Mouse (Mus musculus) thymus, adult 18-20 months (tissue): ENCODE measurements around the gene Dnah9.

ENCODE experiments used
- DNase-seq, 2 experiments: peaks; one replicate each; pipeline ENCODE4 v3.0.0; 2022; ENCODE audit warnings: mixed read lengths in 2 of 2

Dnah9 gene

GRCm38 (mm10) chr11:66167801-66168651 lies at the start of gene Dnah9:
TSS of gene Dnah9 (minus strand) at chr11:66168551.
- DNase-seq: peak in 1 of 2 experiments; percentile 2

- DNase-seq: peak in 1 of 2 experiments; percentile 1
Observed at GRCm38 (mm10) chr11:66188627-66189287, 20.4 kb upstream of the Dnah9 start.

DNA sequence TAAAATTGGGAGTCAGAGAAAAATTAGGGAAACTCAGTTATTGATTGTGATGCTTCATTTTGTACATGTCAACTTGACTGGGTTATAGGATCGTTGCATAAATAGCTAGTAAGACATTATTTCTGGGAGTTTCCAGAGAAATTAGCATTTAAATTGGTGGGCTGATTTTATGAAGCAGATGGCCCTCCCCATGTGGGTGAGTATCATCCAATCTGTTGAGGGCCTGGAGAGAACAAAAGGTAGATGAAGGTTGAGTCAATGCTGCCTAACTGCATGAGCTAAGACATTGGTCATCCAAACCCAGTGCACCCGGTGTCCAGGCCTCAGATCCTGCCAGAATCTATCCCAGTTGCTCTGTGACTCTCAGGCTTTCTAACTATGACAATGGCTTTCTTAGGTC lies 19.8 kb upstream of the Dnah9 start:
- no peak for DNase-seq

DNA sequence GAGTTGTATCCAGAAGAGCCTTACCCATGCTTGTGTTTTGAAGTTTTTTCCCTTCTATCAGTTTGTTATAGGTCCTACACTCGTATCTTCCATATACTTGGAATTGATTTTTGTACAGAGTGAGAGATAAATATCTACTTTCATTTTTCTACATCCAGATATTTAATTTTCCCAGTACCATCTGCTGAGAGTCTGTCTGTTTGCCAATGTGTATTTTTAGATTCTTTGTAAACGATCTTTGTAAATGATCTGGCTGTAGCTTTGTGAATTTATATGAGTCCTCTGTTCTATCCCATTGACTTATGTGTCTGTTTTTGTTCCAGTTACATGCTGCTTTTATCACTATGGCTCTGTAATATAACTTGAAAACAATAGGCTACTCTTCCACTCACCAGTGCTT lies 9.4 kb upstream of the Dnah9 start:
- DNase-seq: no peak

- DNase-seq: no peak
Observed at GRCm38 (mm10) chr11:66164022-66164421, 4.3 kb downstream of the Dnah9 start.

- no peak for DNase-seq
Observed at GRCm38 (mm10) chr11:66140631-66141252, 27.6 kb downstream of the Dnah9 start.

DNA sequence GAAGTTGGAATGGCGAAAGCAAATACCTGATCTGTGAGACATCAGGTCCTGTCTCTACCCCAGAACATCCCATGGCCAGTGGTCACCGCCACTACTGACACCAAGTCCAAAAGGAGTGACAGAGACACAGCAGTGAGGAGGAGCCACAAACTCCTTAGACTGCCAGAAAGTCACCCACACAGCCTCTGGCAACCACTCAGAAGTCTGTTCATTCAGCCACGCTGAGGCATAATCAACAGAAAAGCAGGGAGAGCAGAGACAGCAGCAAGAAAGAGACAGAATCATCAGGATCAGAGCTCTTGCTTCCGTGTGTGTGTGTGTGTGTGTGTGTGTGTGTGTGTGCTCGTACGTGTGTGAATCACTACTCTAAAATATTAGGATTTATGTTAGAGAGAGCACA lies 33.5 kb downstream of the Dnah9 start:
- DNase-seq: no peak

- no peak for DNase-seq
Observed at GRCm38 (mm10) chr11:66126150-66126549, 42.2 kb downstream of the Dnah9 start.

- no peak for DNase-seq
Observed at GRCm38 (mm10) chr11:66124496-66124895, 43.9 kb downstream of the Dnah9 start.

GRCm38 (mm10) chr11:66122017-66122416 lies 46.3 kb downstream of the Dnah9 start:
- no peak for DNase-seq

DNA sequence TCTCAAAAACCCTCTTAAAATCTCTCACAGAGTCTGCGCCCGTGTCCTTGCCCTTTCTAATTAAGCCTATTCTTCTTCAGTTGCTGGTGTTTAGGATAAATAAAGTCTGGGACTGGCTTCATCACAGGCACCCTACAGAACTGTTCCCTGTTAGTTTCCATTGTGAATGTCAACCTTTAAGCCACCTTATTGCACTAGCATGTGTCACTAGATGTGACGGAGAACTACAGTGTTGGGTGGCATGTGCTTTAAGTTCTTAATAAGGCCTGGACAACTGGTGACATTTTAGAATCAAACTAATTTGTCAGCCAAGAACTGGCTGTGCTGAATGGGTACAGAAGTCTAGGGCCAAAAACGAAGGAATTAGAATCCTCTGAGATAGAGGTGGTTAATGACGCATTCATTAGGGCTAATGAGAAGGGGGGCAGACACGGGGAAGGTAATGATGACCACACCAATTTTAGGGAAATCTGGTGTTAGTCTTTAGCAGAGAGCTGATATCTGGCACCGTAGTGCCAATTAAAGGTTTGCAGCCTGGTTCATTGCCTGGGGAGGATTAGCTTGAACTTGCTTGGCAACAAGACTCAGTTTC lies 84.6 kb downstream of the Dnah9 start:
- DNase-seq: no peak

DNA sequence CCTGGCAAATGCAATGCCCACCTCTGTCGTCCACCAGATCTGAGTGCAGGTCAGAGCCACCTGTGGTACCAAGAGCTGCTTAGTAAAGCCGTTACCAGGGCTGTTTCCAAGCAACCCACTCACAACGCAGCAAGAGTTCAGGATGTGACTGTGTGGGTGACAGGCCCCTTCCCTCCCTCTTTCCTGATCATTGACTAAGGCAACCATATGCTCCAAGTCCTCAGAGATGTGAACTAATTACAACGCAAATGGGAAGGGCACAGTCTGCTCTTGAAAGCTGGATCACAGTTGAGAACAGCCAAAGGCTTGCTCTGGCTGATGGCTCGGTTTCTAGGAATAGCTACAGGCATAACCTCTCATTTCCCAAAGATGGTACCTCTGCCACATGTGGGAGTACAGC lies 95.4 kb downstream of the Dnah9 start:
- DNase-seq: no peak

- DNase-seq: no peak
Observed at GRCm38 (mm10) chr11:66058956-66059355, 109.4 kb downstream of the Dnah9 start.

DNA sequence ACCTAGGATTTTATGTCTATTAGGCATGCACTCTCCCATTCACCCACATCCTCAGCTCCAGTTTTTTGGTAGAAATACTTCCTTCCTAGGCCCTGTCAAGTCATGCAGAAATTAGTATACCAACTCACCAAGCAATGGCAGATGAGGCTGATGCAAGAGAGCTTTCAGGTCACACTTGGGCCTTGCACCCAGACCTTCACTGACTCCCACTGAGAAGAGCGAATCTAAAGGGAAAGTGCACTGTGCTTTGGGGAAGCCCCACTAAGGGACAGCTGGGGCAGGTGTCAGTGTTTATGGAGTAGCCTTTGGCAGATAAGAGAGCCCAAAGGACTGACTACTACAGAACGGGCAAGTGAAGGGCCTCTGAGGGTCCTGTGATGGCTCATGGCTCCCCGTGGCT lies 117.1 kb downstream of the Dnah9 start:
- no peak for DNase-seq

DNA sequence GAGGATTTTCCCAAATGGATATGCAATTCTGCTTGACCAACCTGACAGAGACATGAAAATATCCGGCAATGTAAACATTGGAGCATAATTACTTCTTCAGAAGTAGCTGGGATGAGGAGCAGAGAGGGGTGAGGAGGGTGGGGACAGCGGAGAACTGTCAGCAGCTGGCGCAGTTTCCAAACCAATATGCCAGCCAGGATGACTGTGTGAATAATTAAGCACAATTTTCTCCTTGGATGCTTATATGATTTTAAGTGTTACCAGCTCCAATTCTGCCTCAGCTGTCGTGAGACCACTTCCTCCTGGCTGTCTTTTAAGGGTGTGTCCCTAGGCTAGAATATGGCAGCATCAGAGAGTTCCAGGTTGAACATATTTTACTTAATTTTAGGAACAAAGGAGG lies 119.2 kb downstream of the Dnah9 start:
- no peak for DNase-seq

- DNase-seq: no peak
Observed at GRCm38 (mm10) chr11:66046594-66047193, 121.7 kb downstream of the Dnah9 start.

GRCm38 (mm10) chr11:66043635-66044034 lies 124.7 kb downstream of the Dnah9 start:
- DNase-seq: no peak

DNA sequence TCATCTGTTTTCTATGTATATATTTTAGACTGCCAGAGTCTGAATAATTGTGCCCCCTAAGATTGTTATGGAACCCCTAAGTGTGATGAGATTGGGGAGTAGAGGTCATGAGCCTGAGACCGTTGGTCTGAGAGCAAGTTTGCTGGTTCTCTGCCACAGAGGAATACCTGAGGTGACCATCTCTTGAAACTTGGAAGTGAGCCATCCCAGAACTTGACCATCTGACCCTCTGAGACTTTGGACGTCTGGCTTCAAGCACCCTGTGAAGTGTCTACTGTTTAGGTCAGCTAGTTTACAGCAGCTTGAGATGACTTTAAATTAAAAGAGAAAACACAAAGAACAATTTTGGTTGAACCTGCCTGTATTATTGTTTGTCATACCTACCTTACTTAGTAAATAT lies 125.8 kb downstream of the Dnah9 start:
- no peak for DNase-seq

DNA sequence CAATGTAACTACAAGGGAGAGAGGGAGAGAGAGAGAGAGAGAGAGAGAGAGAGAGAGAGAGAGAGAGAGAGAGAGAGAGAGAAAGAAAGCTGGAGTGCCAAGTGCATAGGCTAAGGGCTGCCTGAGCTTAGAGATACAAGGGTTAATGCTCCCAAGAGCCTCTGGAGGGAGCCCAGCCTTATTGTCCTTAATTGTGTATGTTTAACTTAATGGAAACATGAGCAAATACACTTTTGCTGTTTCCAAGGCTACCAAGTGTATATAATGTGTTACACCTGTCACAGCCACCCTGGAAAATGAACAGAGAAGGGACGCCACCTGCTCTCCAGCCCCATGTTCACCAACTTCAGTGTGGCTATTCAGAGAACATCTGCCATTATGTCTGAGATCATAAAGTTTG lies 142.6 kb downstream of the Dnah9 start:
- no peak for DNase-seq

GRCm38 (mm10) chr11:65975871-65976270 lies 192.5 kb downstream of the Dnah9 start:
- no peak for DNase-seq

- no peak for DNase-seq
Observed at GRCm38 (mm10) chr11:65930796-65931195, 237.6 kb downstream of the Dnah9 start.

- no peak for DNase-seq
Observed at GRCm38 (mm10) chr11:65930359-65930758, 238.0 kb downstream of the Dnah9 start.

DNA sequence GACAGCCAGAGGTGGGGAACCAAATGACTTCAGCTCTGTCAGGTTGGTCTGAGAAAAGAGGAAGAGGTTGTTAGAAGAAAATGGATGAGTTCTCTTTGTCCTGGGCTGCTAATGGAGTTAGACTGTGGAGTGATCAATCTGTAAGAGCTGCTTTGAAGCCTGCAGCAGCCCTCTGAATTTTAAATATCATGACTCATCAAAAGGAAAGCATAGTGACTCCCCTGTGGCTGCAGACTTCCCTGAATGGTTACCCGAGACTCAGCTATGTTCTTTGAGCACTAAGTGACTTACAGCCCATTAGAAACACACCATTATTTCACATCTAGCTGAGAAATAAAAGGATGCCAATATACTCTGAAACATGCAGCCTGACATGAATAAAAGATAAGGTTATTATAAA lies 240.4 kb downstream of the Dnah9 start:
- no peak for DNase-seq
